Mouse (Mus musculus) right cerebral cortex, postnatal 14 days (tissue): Measurements from ENCODE around the gene Ddx4.

ENCODE experiments used
- DNase-seq: peaks from one replicate; pipeline ENCODE4 v3.0.0; 2022

Ddx4 gene

GRCm38 (mm10) chr13:112551641-112552548 lies 100.4 kb downstream of the Ddx4 start:
- DNase-seq, result no peak
